Mouse (Mus musculus): ENCODE measurements around the gene Zfp114. TPM values are rescaled to one million over a fixed set of nuclear protein-coding genes. Genes with fewer than 3 reads are reported as not detected.

Gene Zfp114
- total RNA-seq (2015) = 1.9 and 2.2 TPM in 2 replicates
- 2.5 and 3.5 TPM in 2 replicates for total RNA-seq (2017)

DNA sequence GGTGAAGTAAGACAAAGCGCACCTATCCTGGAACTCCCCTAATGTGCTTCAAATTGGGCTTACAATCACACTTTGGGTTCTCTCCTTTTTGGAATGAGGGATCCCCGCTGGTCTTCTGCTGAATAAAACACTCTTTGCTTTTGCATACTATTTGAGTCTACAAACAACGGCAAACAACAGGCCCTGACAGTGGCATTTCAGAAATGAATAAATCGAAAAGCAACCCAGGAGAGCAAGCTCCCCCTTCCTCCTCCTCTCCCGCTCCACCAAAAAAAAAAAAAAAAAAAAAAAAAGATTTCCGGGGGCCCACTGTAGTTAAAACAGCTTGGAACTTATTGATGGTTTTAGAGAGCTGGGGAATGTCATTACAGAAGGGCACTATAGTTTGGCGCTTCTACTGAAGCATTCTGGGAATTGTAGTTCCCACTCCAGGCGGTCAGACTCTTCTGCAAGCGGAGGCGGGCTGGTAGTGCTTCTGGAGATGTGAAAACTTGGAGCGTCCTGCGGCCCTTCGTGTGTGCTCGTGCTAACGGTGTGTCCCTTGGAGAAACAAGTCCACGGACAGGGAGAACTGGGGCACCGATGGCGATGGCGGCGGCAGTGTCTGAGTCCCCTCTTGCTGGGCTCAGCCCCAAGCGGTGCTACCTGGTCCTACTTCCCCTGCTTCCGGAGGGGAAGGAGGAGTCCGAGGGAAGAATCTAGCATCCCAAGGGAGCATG is at the start of gene Zfp114:
Gene Zfp114 (plus strand): TSS at position 443 of the 719 bp plus-strand sequence.
- peak; percentile 96 for ATAC-seq (replicated peaks; ENCODE audit: poor library complexity)

DNA sequence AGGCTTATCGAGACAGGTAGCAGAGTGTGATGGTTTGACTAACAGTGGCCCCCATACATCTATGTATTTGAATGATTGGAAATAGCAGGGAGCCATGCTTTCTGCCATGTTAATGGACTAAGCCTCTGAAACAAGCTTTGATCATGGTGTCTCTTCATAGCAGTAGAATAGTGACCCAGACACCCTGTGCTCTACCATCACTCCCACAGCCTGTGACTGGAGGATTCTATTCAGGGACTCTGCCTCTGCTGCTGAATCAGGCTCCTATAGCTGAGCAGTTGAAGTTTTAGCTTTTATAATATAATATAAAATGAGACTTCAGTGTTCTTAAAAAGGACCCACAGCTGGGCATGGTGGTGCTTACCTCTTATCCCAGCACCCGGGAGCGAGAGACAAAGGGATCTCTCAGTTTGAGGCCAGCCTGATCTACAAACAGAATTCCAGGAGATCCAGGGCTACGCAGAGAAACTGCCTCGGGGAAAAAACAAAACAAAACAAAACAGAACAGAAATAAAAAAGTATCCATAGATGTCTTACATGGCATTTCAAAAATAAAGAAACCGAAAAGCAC is 41.4 kb upstream of the Zfp114 start:
- ATAC-seq (replicated peaks; ENCODE audit: poor library complexity) = no peak

GRCm38 (mm10) chr7:24133996-24134828 is 40.6 kb upstream of the Zfp114 start, which contains the start of gene Zfp235:
TSS of gene Zfp235 (plus strand) at chr7:24134169.
- ATAC-seq (replicated peaks; ENCODE audit: poor library complexity) = peak; percentile 100

- ATAC-seq (replicated peaks; ENCODE audit: poor library complexity) = peak; percentile 99
These were observed 32.3 kb upstream of the Zfp114 start for GRCm38 (mm10) chr7:24142566-24142965.

GRCm38 (mm10) chr7:24153272-24153671 is 21.6 kb upstream of the Zfp114 start:
- ATAC-seq (replicated peaks; ENCODE audit: poor library complexity) = peak; percentile 90

GRCm38 (mm10) chr7:24172191-24172590 is 2.7 kb upstream of the Zfp114 start:
- ATAC-seq (replicated peaks; ENCODE audit: poor library complexity) = no peak

- no peak for ATAC-seq (replicated peaks; ENCODE audit: poor library complexity)
These were observed 464 bp downstream of the Zfp114 start for GRCm38 (mm10) chr7:24175337-24175711.

GRCm38 (mm10) chr7:24187611-24188010 is 12.8 kb downstream of the Zfp114 start:
- ATAC-seq (replicated peaks; ENCODE audit: poor library complexity) = peak; percentile 29; the same call in 1 of the 2 replicates

GRCm38 (mm10) chr7:24188901-24189570 is 14.2 kb downstream of the Zfp114 start:
- peak; percentile 65 for ATAC-seq (replicated peaks; ENCODE audit: poor library complexity)

DNA sequence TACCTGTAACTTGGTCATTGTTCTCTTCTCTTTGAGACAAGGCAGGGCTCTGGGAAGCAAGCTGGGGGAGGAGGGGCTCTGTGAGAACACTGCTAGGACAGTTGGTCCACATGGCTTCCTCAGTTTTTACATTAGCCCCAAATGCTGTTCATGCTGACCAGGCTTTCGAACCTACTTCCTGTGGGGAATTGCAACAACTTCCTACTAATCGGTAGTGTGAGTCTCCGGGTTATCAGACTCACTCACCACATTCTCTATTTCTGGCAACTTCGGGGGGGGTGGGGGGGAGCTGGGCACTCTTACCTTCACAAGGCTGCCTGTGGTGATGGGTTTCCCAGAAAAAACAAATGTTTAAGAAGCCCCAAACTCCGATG is 14.7 kb downstream of the Zfp114 start:
- ATAC-seq (replicated peaks; ENCODE audit: poor library complexity) = peak; percentile 83

GRCm38 (mm10) chr7:24191361-24191760 is 16.5 kb downstream of the Zfp114 start:
- ATAC-seq (replicated peaks; ENCODE audit: poor library complexity) = no peak

GRCm38 (mm10) chr7:24193157-24193556 is 18.3 kb downstream of the Zfp114 start:
- no peak for ATAC-seq (replicated peaks; ENCODE audit: poor library complexity)

GRCm38 (mm10) chr7:24196961-24197360 is 22.1 kb downstream of the Zfp114 start:
- ATAC-seq (replicated peaks; ENCODE audit: poor library complexity) = no peak

DNA sequence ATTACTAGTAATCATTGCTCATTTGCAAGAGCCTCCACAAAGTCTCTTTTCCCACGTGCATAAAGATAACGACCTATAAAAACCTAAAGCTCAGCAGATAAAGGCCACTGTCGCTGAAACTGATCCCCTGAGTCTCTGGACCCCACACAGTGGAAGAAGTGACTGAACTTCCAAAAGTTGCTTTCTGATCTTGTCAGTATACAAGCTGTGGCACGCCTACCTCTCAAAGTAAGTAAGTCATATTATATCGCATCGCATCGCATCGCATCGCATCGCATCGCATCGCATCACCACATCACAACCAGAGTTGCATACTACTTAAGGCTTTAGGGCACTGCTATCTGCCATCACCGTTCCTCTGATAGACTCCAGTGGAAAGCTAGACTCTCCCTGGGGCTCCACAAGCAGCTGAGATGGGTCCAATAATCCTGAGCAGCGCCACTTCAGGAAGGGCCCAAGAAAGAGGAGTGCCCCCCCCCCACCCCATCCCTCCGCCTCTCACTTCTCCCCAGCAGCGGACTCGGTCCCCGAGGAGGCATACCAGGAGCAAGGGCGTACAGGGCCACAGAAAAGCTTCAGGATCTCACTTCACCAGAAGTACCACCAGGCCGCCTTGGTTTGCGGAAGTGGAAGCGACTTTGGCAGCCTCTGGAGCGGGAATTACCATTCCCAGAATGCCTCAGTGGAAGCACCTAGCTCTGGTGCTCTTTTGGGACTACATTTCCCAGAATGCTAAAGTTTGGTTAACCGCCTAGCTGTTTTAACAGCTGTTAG is 32.8 kb downstream of the Zfp114 start:
- peak; percentile 98 for ATAC-seq (replicated peaks; ENCODE audit: poor library complexity)

DNA sequence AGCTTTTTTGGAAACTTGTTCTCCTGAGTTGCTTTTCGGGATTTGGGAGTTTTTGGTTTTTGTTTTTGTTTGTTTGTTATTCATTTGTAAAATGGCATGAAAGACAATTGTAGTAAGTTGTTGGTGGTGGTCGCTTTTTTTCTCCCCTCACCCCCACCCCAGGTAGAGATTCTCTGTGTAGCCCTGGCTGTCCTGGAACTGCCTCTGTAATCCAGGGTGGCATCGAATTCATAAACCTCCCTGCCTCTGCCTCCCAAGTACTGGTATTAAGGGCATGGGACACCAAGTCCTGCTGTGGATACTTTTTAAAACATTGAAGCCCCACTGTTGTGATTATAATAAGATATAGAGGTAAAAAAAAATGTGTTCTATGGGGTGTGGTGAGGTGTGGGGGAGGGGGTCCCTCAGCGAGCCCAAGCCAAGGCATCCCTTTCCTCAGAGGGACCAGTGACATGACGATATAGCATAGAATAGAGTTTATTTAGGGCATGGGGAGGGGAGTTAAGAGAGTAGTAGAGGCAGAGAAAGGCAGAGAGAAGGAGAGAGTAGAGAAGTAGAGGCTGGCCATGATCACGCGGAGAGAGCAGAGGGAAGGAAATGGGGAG is 33.5 kb downstream of the Zfp114 start:
- ATAC-seq (replicated peaks; ENCODE audit: poor library complexity) = no peak

- no peak for ATAC-seq (replicated peaks; ENCODE audit: poor library complexity)
These were observed 35.4 kb downstream of the Zfp114 start for GRCm38 (mm10) chr7:24210296-24210695.

DNA sequence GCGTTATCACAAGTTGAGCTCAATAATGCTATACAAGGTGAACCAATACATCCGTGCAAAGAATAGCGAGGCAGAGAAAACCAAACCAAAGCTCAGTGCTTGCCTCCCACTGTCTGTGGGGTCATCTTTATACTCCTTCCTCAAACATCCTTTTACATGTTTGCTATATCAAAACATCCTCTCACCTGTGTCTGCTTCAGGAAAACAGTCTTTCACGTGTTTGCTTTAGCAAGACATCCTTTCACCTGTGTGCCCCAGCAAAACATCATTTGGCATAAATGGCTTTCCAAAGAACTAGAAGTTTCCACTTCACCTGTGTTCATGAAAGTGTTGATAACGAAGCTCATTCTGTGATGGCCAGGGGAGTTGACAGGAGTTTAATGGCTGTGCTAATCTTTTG is 36.5 kb downstream of the Zfp114 start, which contains the start of gene Zfp111:
Gene Zfp111 (minus strand): TSS at position 101 of the 400 bp plus-strand sequence.
- no peak for ATAC-seq (replicated peaks; ENCODE audit: poor library complexity)

All from megakaryocyte progenitor cell, adult 5-6 weeks (primary cell).